Comparison of ENCODE assay signal across 10 mouse cellular contexts in the genomic region with DNA sequence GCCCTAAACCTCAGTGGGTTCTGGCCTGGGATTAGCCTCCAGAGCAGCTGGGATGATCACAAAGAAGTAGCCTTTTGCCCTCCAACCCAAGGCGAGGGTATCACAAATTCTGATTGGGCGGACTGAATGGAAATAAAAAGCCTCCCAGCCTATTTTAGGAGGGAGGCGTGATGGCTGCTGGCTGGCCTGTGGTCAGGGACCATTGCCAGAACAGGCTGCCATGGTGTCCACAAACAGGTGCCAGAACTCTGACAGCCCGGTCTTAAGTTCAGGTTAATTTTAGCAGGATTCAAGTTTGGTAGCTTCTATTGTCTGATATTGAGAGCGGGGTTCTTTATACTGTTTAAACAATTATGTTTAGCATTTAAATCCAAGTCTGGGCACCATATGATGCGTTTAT. TPM values are rescaled to one million over a fixed set of nuclear protein-coding genes. Genes with fewer than 3 reads are reported as not detected.
DNase-seq lines count a peak whose midpoint lies in the region; ATAC-seq and TF ChIP-seq lines count a peak whose summit lies in the region.
"Had no signal": no experiment of that assay in that cellular context is flagged by ENCODE, and none has a peak within 500 bp of the region (broad histone marks: within the 10 kb centered on the region; RNA-seq: fewer than 3 reads in every experiment).

No protein-coding gene starts in this region.

- H3K27ac ChIP-seq in hindbrain, embryonic 14.5 days, result no peak overlapping the region
- H3K27ac ChIP-seq in hindbrain, embryonic 16.5 days (ENCODE audit: low read depth, low read length), result no peak overlapping the region
- H3K27ac ChIP-seq in heart, embryonic 16.5 days (ENCODE audit: low read length), result peak overlapping the region; percentile 93
- no peak overlapping the region for H3K27ac ChIP-seq in thymus, adult 2 months (ENCODE audit: control insufficient read depth, insufficient read depth, low read length)
- H3K27ac ChIP-seq: forebrain, embryonic 13.5 days had no signal

- no peaks in the 10 kb centered on the region for H3K36me3 ChIP-seq in hindbrain, embryonic 14.5 days (replicated peaks; ENCODE audit: control insufficient read depth, insufficient read depth)
- no peaks in the 10 kb centered on the region for H3K36me3 ChIP-seq in hindbrain, embryonic 16.5 days (ENCODE audit: control insufficient read depth, insufficient read depth, low read length)
- no peaks in the 10 kb centered on the region for H3K36me3 ChIP-seq in heart, embryonic 16.5 days (ENCODE audit: control insufficient read depth, insufficient read depth)
- no peaks in the 10 kb centered on the region for H3K36me3 ChIP-seq in thymus, adult 2 months (ENCODE audit: control insufficient read depth, insufficient read depth, low read length)

- H3K9me3 ChIP-seq in hindbrain, embryonic 14.5 days (ENCODE audit: control insufficient read depth, low read length), result no peaks in the 10 kb centered on the region
- no peaks in the 10 kb centered on the region for H3K9me3 ChIP-seq in hindbrain, embryonic 16.5 days (ENCODE audit: control insufficient read depth, low read length)
- H3K9me3 ChIP-seq in heart, embryonic 16.5 days (replicated peaks; ENCODE audit: control insufficient read depth, low read length), result no peaks in the 10 kb centered on the region
- H3K9me3 ChIP-seq: forebrain, embryonic 13.5 days had no signal

- H3K27me3 ChIP-seq in hindbrain, embryonic 14.5 days (ENCODE audit: control insufficient read depth, insufficient read depth, low read length), result no peaks in the 10 kb centered on the region
- H3K27me3 ChIP-seq in hindbrain, embryonic 16.5 days (replicated peaks; ENCODE audit: control insufficient read depth, insufficient read depth, low read length), result no peaks in the 10 kb centered on the region
- H3K27me3 ChIP-seq in heart, embryonic 16.5 days (ENCODE audit: control insufficient read depth, insufficient read depth, low read length), result no peaks in the 10 kb centered on the region
- no peaks in the 10 kb centered on the region for H3K27me3 ChIP-seq in thymus, adult 2 months (ENCODE audit: control insufficient read depth, insufficient read depth, low read length)
- H3K27me3 ChIP-seq: forebrain, embryonic 13.5 days had no signal

- 72% methylated on average over 6 of the region's 6 CpGs for WGBS in hindbrain, embryonic 14.5 days
- 68% methylated on average over 6 of the region's 6 CpGs for WGBS in hindbrain, embryonic 16.5 days
- WGBS in heart, embryonic 16.5 days, result 42% methylated on average over 6 of the region's 6 CpGs
- WGBS in thymus, adult 2 months, result 78% methylated on average over 6 of the region's 6 CpGs

- no peak overlapping the region for H3K4me3 ChIP-seq in hindbrain, embryonic 14.5 days (replicated peaks; ENCODE audit: low read length)
- H3K4me3 ChIP-seq in hindbrain, embryonic 16.5 days (ENCODE audit: low read length), result no peak overlapping the region
- H3K4me3 ChIP-seq in heart, embryonic 16.5 days (ENCODE audit: low read length), result no peak overlapping the region
- H3K4me3 ChIP-seq in thymus, adult 2 months (ENCODE audit: control insufficient read depth, insufficient read depth, low read length), result no peak overlapping the region
- H3K4me3 ChIP-seq: forebrain, embryonic 13.5 days had no signal

- ATAC-seq in hindbrain, embryonic 14.5 days (ENCODE audit: low FRiP score), result 0 out of 2 replicates have a peak, but pooled peaks have one; percentile 24
- no peak for ATAC-seq in hindbrain, embryonic 16.5 days
- peak; percentile 80 for ATAC-seq in heart, embryonic 16.5 days (replicated peaks; ENCODE audit: extremely low read depth, insufficient read depth, low FRiP score)
- no peak for ATAC-seq in inflammation-experienced regulatory T-cells, adult 6 months
- ATAC-seq: forebrain, embryonic 13.5 days had no signal

- H3K4me1 ChIP-seq in hindbrain, embryonic 14.5 days (replicated peaks; ENCODE audit: control insufficient read depth, insufficient read depth, low read length), result no peaks in the 10 kb centered on the region
- no peaks in the 10 kb centered on the region for H3K4me1 ChIP-seq in hindbrain, embryonic 16.5 days (ENCODE audit: control insufficient read depth, insufficient read depth, low read depth, low read length)
- peaks cover 31% of the 10 kb centered on the region for H3K4me1 ChIP-seq in heart, embryonic 16.5 days (ENCODE audit: control insufficient read depth, insufficient read depth, low read length)
- peaks cover 8% of the 10 kb centered on the region for H3K4me1 ChIP-seq in thymus, adult 2 months (replicated peaks; ENCODE audit: control insufficient read depth, insufficient read depth, low read length)
- H3K4me1 ChIP-seq: forebrain, embryonic 13.5 days had no signal

- no peak for TF ChIP-seq CTCF in thymus, adult 2 months (IDR thresholded peaks at IDR 0.05; ENCODE audit: borderline replicate concordance, control insufficient read depth, extremely low read depth, insufficient read depth, low read length, poor library complexity)

- DNase-seq in hindbrain, embryonic 14.5 days (ENCODE audit: low spot score), result no peak
- peak; percentile 65 for DNase-seq in brain, adult 2 months (ENCODE audit: low read depth, low spot score)
- peak; percentile 58 to 59 for DNase-seq in cerebellum, postnatal 36 days
- DNase-seq in thymus, adult 2 months, result no peak
- DNase-seq in layer of hippocampus, adult 11-12 months (ENCODE audit: low spot score), result no peak
- DNase-seq: thymus, postnatal 36 days had no signal

- no peak overlapping the region for H3K9ac ChIP-seq in hindbrain, embryonic 14.5 days
- no peak overlapping the region for H3K9ac ChIP-seq in hindbrain, embryonic 16.5 days (ENCODE audit: low read depth, low read length)
- peak overlapping the region; percentile 42; the same call in 1 of the 2 replicates for H3K9ac ChIP-seq in heart, embryonic 16.5 days (ENCODE audit: low read length)
- H3K9ac ChIP-seq: forebrain, embryonic 13.5 days had no signal

- no peak for TF ChIP-seq POLR2A in thymus, adult 2 months (IDR thresholded peaks at IDR 0.05; ENCODE audit: control insufficient read depth, extremely low read depth, insufficient read depth, low read length, poor library complexity)

- H3K4me2 ChIP-seq in hindbrain, embryonic 14.5 days (replicated peaks), result no peak overlapping the region
- no peak overlapping the region for H3K4me2 ChIP-seq in hindbrain, embryonic 16.5 days (ENCODE audit: low read length)
- H3K4me2 ChIP-seq in heart, embryonic 16.5 days (ENCODE audit: low read depth, low read length), result peak overlapping the region; percentile 37
- H3K4me2 ChIP-seq: forebrain, embryonic 13.5 days had no signal

RNA-seq across cellular contexts. Expression of gene Tmem38a, which starts 16.0 kb away (rescaled TPM):
- polyA plus RNA-seq in hindbrain, embryonic 14.5 days (2014; fragmentation: Nextera tagmentation; extraction: Ambion mirVana), result 34.2 TPM in 2 replicates
- polyA plus RNA-seq in hindbrain, embryonic 16.5 days (2015; fragmentation: Nextera tagmentation; extraction: Ambion mirVana), result 41.8 and 42.9 TPM in 2 replicates
- 117 and 125 TPM in 2 replicates for polyA plus RNA-seq in heart, embryonic 16.5 days (2015; fragmentation: Nextera tagmentation; extraction: Ambion mirVana)
- polyA plus RNA-seq in inflammation-experienced regulatory T-cells, adult 6 months (2017; shearing (Covaris generic)), result 1 to 10 TPM in 1 of 3 experiments, under 1 TPM in 2; 0.88 to 1.5 (median 0.99) TPM
- 23.2 and 56.1 TPM in 2 replicates for polyA plus RNA-seq in thymus, adult 2 months (2012; rRNA removed)

RNA-seq across cellular contexts. Expression of gene Smim7, which starts 16.9 kb away (rescaled TPM):
- polyA plus RNA-seq in hindbrain, embryonic 14.5 days (2014; fragmentation: Nextera tagmentation; extraction: Ambion mirVana), result 131 and 140 TPM in 2 replicates
- 123 and 127 TPM in 2 replicates for polyA plus RNA-seq in hindbrain, embryonic 16.5 days (2015; fragmentation: Nextera tagmentation; extraction: Ambion mirVana)
- polyA plus RNA-seq in heart, embryonic 16.5 days (2015; fragmentation: Nextera tagmentation; extraction: Ambion mirVana), result 97.1 and 108 TPM in 2 replicates
- polyA plus RNA-seq in inflammation-experienced regulatory T-cells, adult 6 months (2017; shearing (Covaris generic)), result 100 to 1,000 TPM in 1 of 3 experiments, 10 to 100 TPM in 2; 74.5 to 101 (median 82.6) TPM
- polyA plus RNA-seq in thymus, adult 2 months (2012; rRNA removed), result 66.4 and 79.2 TPM in 2 replicates

RNA-seq across cellular contexts. Expression of gene Med26, which starts 39.7 kb away (rescaled TPM):
- 13.4 and 15.8 TPM in 2 replicates for polyA plus RNA-seq in hindbrain, embryonic 14.5 days (2014; fragmentation: Nextera tagmentation; extraction: Ambion mirVana)
- polyA plus RNA-seq in hindbrain, embryonic 16.5 days (2015; fragmentation: Nextera tagmentation; extraction: Ambion mirVana), result 15.5 and 17.3 TPM in 2 replicates
- polyA plus RNA-seq in heart, embryonic 16.5 days (2015; fragmentation: Nextera tagmentation; extraction: Ambion mirVana), result 11.5 and 12.7 TPM in 2 replicates
- polyA plus RNA-seq in inflammation-experienced regulatory T-cells, adult 6 months (2017; shearing (Covaris generic)), result 1 to 10 TPM; 2.6 to 4.9 (median 4.1) TPM
- 26.3 and 32.1 TPM in 2 replicates for polyA plus RNA-seq in thymus, adult 2 months (2012; rRNA removed)

RNA-seq across cellular contexts. Expression of gene Nwd1, which starts 58.7 kb away (rescaled TPM):
- polyA plus RNA-seq in hindbrain, embryonic 14.5 days (2014; fragmentation: Nextera tagmentation; extraction: Ambion mirVana), result 2.4 and 2.7 TPM in 2 replicates
- 3.5 and 3.6 TPM in 2 replicates for polyA plus RNA-seq in hindbrain, embryonic 16.5 days (2015; fragmentation: Nextera tagmentation; extraction: Ambion mirVana)
- 0.38 and 0.40 TPM in 2 replicates for polyA plus RNA-seq in heart, embryonic 16.5 days (2015; fragmentation: Nextera tagmentation; extraction: Ambion mirVana)
- under 1 TPM in 1 of 3 experiments, not detected in 2; 0.08 TPM for polyA plus RNA-seq in inflammation-experienced regulatory T-cells, adult 6 months (2017; shearing (Covaris generic))
- 25.2 and 30.3 TPM in 2 replicates for polyA plus RNA-seq in thymus, adult 2 months (2012; rRNA removed)

Comparison
In these comparisons a context has a peak if more than half of its experiments do, and no peak if none do; other contexts are left out.
1. ATAC-seq: peak in hindbrain, embryonic 14.5 days (single experiment) and heart, embryonic 16.5 days (single experiment); none in hindbrain, embryonic 16.5 days (single experiment) and inflammation-experienced regulatory T-cells, adult 6 months (single experiment).
2. DNase-seq: peak in brain, adult 2 months (single experiment) and cerebellum, postnatal 36 days (2 of 2); none in hindbrain, embryonic 14.5 days (single experiment), thymus, adult 2 months (single experiment) and layer of hippocampus, adult 11-12 months (single experiment).